Mouse (Mus musculus): ENCODE measurements at regions not wholly inside any gene's neighbourhood (a gene's known extent, or its start where the extent isn't known, plus 50 kb on each side); places are given as distances from the start of the nearest gene placed in this dataset.
A peak's percentile ranks its signal among the peaks of the same experiment; 100 is the strongest.

DNA sequence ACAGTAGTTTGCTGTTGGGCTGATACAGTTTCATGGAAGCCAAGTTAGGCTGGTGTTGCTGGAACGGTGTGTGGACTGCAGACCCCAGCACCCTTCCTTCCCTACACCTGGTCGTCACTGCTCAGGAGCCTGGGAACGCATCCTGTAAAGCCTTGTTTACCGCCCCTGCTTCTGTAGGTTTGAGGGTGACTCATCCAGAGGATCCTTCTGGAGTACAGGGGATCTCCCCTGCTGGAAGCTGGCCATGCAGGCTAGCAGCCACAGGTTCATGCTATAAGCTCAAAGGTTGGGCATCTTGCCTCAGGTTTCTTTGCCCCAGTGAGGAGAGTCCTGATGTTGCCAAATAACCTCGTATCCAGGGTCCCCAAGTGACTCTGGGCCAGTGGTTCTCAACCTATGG lies 86.2 kb upstream of the Gpc1 start:
- intact Hi-C loops (cut with DNase I), result no loop called here
- Histone ChIP-seq H3K27ac (no peak overlapping the region), H3K4me3 (no peak overlapping the region)
- no peak for TF ChIP-seq CTCF (IDR thresholded peaks at IDR 0.05)
- no peak for DNase-seq

DNA sequence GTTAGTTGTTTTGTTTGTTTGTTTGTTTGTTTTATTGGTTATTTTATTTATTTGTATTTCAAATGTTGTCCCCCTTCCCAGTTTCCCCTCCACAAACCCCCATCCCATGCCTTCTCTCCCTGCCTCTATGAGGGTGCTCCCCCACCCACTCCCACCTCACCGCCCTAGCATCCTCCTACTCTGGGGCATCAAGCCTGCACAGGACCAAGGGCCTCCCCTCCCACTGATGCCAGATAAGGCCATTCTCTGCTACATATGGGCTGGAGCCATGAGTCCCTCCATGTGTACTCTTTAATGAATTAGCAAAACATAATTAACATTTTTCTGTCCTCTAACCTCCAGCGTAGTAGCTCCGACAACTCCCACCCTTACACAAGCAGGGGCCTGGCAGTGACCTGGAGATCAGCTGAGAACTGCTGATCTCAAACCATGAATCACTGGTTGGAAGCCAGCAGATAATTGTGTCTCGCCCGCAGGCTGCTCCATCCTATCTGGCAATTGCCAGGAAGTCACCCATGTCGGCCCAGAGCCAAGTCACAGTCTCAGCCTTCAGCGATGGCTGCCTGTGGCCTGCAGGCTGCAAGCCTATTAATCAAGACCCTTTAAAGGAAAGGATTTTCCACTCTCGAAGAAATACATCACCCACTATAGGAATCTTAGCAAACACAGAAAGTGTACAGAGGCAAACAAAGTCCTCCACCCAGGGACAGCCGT lies 86.8 kb upstream of the Gpc1 start:
- H3K27ac ChIP-seq, result no peak overlapping the region
- no peak for DNase-seq
- no peak for TF ChIP-seq CTCF (IDR thresholded peaks at IDR 0.05)
- intact Hi-C loops (cut with DNase I), result no loop called here
- H3K4me3 ChIP-seq, result no peak overlapping the region

DNA sequence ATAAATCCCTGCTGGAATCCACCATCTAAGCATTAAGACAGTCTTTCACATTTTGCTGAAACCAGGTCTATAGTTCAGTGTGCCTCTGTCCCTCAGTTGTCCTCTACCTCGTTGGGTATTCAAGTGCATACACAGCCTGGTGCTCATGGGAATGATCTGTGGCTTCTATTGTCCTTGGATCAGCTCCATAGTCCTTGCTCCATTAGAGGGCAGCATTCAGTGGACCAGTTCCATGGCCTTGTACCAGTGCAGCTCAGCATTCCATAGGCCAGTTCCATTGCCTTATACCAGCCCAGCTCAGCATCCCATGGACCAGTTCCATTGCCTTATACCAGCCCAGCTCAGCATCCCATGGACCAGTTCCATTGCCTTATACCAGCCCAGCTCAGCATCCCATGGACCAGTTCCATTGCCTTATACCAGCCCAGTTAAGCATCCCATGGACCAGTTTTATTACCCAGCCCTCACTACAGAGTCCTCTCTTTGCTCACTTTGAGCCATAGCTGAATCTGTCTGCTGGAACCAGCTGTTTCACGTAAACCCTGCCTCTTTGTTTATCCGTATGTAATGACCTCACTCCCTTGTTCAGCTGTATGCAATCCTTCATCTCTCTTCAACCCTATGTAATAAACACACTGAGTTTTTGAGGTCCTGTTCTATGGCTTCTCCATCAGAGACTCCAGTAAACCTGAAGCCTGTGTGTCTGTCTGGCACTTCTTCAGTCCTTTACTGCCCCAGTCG lies 88.4 kb upstream of the Gpc1 start:
- peak; percentile 43 for DNase-seq
- H3K27ac ChIP-seq, result no peak overlapping the region; the same call in 1 of the 2 replicates
- intact Hi-C loops (cut with DNase I), result no loop called here
- no peak overlapping the region for H3K4me3 ChIP-seq
- peak; percentile 38 for TF ChIP-seq CTCF (IDR thresholded peaks at IDR 0.05)

DNA sequence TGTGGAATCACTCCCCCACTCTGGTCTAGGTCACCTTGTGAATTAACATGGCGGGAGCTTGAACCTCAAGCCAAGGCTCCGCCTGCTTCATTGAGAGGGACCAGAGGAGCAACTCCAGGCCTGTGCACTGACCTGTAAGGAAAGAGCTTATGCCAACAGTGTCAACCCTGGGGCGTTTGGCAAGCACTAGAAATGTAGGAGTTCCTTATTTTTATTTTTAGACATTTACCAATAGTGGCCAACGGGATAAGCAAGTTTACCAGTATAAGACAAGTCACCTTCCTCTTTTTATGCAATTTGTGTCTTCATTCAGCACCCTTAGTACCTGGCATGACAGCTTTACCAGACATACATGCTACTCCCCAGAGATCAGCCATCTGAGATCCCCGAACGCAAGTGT lies 89.1 kb upstream of the Gpc1 start:
- intact Hi-C loops (cut with DNase I), result no loop called here
- no peak overlapping the region for H3K4me3 ChIP-seq
- no peak for DNase-seq
- TF ChIP-seq CTCF (IDR thresholded peaks at IDR 0.05), result no peak
- H3K27ac ChIP-seq, result no peak overlapping the region; the same call in 1 of the 2 replicates

GRCm38 (mm10) chr1:92741047-92741446 lies 90.4 kb upstream of the Gpc1 start:
- no peak for DNase-seq
- H3K4me3 ChIP-seq, result no peak overlapping the region
- no peak for TF ChIP-seq CTCF (IDR thresholded peaks at IDR 0.05)
- no peak overlapping the region for H3K27ac ChIP-seq
- intact Hi-C loops (cut with DNase I), result no loop called here

GRCm38 (mm10) chr1:92737600-92738197 lies 89.1 kb upstream of the Otos start:
- TF ChIP-seq CTCF (IDR thresholded peaks at IDR 0.05), result no peak
- intact Hi-C loops (cut with DNase I), result no loop called here
- no peak overlapping the region for H3K27ac ChIP-seq
- no peak overlapping the region for H3K4me3 ChIP-seq
- no peak for DNase-seq

- peak overlapping the region; percentile 64; the same call in 1 of the 2 replicates for H3K27ac ChIP-seq
- TF ChIP-seq CTCF (IDR thresholded peaks at IDR 0.05), result no peak
- peak; percentile 64 for DNase-seq
- no peak overlapping the region for H3K4me3 ChIP-seq
- intact Hi-C loops (cut with DNase I), result no loop called here
These were observed 87.8 kb upstream of the Otos start for GRCm38 (mm10) chr1:92736411-92736810.

- Histone ChIP-seq H3K27ac (no peak overlapping the region), H3K4me3 (no peak overlapping the region)
- no peak for DNase-seq
- no peak for TF ChIP-seq CTCF (IDR thresholded peaks at IDR 0.05)
- intact Hi-C loops (cut with DNase I), result no loop called here
These were observed 85.1 kb upstream of the Otos start for GRCm38 (mm10) chr1:92733732-92734131.

- intact Hi-C loops (cut with DNase I), result no loop called here
- peak; percentile 39 for DNase-seq
- TF ChIP-seq CTCF (IDR thresholded peaks at IDR 0.05), result no peak
These were observed 83.0 kb upstream of the Otos start for GRCm38 (mm10) chr1:92731353-92732282.

DNA sequence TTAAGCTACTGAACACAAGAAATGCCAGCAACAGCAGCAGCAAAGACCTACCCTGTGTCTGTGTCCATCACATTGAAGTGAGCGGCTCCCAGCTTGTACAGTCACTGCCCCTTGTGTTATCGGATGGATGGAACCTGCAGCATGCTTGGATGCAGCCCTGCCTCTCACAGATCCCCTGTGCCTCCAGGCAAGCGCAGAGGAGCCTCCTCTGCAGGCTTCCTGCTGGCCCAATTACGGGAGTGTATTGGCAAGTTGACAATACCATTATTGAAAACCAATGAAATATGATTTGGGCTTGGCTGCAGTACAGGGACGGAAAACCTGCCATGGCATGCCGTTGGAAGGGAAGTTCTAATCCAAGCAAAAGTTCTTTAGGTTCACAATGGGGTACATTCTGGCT lies 81.9 kb upstream of the Otos start:
- Histone ChIP-seq H3K27ac (no peak overlapping the region), H3K4me3 (no peak overlapping the region)
- intact Hi-C loops (cut with DNase I), result no loop called here
- no peak for DNase-seq
- no peak for TF ChIP-seq CTCF (IDR thresholded peaks at IDR 0.05)

More at GRCm38 (mm10) chr1:92731353-92732282, 83.0 kb upstream of the Otos start:
- Histone ChIP-seq H3K27ac (peak overlapping the region; percentile 68), H3K4me3 (no peak overlapping the region)

GRCm38 (mm10) chr1:92727961-92728360 lies 79.3 kb upstream of the Otos start:
- no peak overlapping the region for H3K27ac ChIP-seq
- no peak overlapping the region for H3K4me3 ChIP-seq
- no peak for DNase-seq
- no peak for TF ChIP-seq CTCF (IDR thresholded peaks at IDR 0.05)
- intact Hi-C loops (cut with DNase I), result no loop called here

DNA sequence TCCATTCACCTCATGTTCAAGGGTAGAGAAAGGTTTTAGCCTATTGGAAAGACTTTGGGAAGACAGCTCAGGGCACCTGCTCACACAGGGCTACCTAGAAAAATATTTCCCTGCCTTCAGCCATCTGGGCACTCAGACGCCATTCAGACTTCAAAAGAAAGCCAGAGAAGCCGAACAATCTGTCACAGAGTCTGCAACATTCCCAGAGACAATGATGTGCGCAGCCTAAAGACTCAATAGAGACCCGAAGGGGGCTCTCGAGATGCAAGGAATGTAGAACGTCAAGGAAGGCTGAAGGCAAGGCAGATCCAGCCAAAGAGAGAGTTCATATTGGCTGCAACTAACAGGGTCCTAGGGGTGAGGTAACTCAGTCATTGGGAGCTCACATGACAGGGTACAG lies 78.7 kb upstream of the Otos start:
- TF ChIP-seq CTCF (IDR thresholded peaks at IDR 0.05), result no peak
- DNase-seq, result no peak
- intact Hi-C loops (cut with DNase I), result no loop called here

More for the DNA sequence above, 78.7 kb upstream of the Otos start:
- H3K4me3 ChIP-seq, result no peak overlapping the region
- H3K27ac ChIP-seq, result no peak overlapping the region

All from gastrocnemius, adult 2 months (tissue).